Mouse (Mus musculus) kidney, postnatal 0 days (tissue): ENCODE measurements around the gene Fat3. TPM values are rescaled to one million over a fixed set of nuclear protein-coding genes. Genes with fewer than 3 reads are reported as not detected.

Source experiments
- ATAC-seq: fragments of 200-750 bp; cut with Nextera tagmentation; replicated peaks from 2 replicates; pipeline ENCODE4 v1.8.0; 2017; ENCODE audit warnings: low read depth, moderate number of reproducible peaks, moderate TSS enrichment, moderate library complexity; ENCODE audit not compliant: low FRiP score
- DNase-seq: peaks from one replicate; pipeline ENCODE4 v3.0.0-alpha.2; 2016; ENCODE audit warnings: low spot score
- H3K27ac ChIP-seq: fragments of 300-500 bp; sonication (generic); 2 replicates; pipeline ENCODE4 v1.5.1; 2014; ENCODE audit warnings: mild to moderate bottlenecking
- H3K27me3 ChIP-seq: fragments of 300-500 bp; sonication (generic); 2 replicates; pipeline ENCODE4 v1.6.1; 2014; ENCODE audit warnings: low read length, mixed read lengths; ENCODE audit not compliant: insufficient read depth
- H3K36me3 ChIP-seq: fragments of 300-500 bp; sonication (generic); 2 replicates; pipeline ENCODE4 v1.6.1; 2014; ENCODE audit warnings: low read length, mixed read lengths; ENCODE audit not compliant: insufficient read depth
- H3K4me1 ChIP-seq: fragments of 300-500 bp; sonication (generic); replicated peaks from 2 replicates; pipeline ENCODE4 v1.6.1; 2014; ENCODE audit warnings: antibody characterized with exemption, low read length, mixed read lengths; ENCODE audit not compliant: insufficient read depth
- H3K4me2 ChIP-seq: fragments of 300-500 bp; sonication (generic); 2 replicates; pipeline ENCODE4 v1.6.1; 2014; ENCODE audit warnings: mild to moderate bottlenecking, low read length, moderate library complexity, mixed read lengths
- H3K4me3 ChIP-seq: fragments of 300-500 bp; sonication (generic); replicated peaks from 2 replicates; pipeline ENCODE4 v1.5.1; 2014; ENCODE audit warnings: low read depth, low read length
- H3K9ac ChIP-seq: fragments of 300-500 bp; sonication (generic); 2 replicates; pipeline ENCODE4 v1.6.1; 2014; ENCODE audit warnings: low read depth, low read length
- H3K9me3 ChIP-seq: fragments of 300-500 bp; sonication (generic); replicated peaks from 2 replicates; pipeline ENCODE4 v1.6.1; 2016; ENCODE audit warnings: low read length, inconsistent platforms, mixed read lengths
- CTCF ChIP-seq: IDR thresholded peaks from 2 replicates; pipeline ENCODE4 v1.5.1; 2016; ENCODE audit warnings: antibody characterized with exemption, low read depth, mild to moderate bottlenecking, moderate library complexity
- WGBS: fragments of 180-500 bp; shearing (Covaris S2); extraction: QIAGEN DNeasy Blood & Tissue Kit; methylation state at CpG from one replicate; pipeline ENCODE4 v1.1.7; 2014; 5-methylcytosine and 5-hydroxymethylcytosine counted together
- polyA plus RNA-seq: library from polyadenylated mRNA; unstranded; fragments of >200 nt; fragmentation: Nextera tagmentation; extraction: Ambion mirVana; gene quantifications from 2 replicates; pipeline ENCODE4 v1.2.1, GENCODE M21; 2015

The Fat3 gene
- polyA plus RNA-seq, 1 experiment from 2014 or later, result 1.5 TPM

- no peak overlapping the region for H3K4me3 ChIP-seq
- no peak overlapping the region for H3K4me2 ChIP-seq
- H3K9me3 ChIP-seq, result no peaks in the 10 kb centered on the region
- H3K27ac ChIP-seq, result no peak overlapping the region
- DNase-seq, result no peak
- 53% methylated on average over 2 of the region's 2 CpGs for WGBS
- ATAC-seq, result no peak
- no peak for TF ChIP-seq CTCF
- no peaks in the 10 kb centered on the region; the same call in 1 of the 2 replicates for H3K4me1 ChIP-seq
- no peaks in the 10 kb centered on the region for H3K27me3 ChIP-seq
- H3K9ac ChIP-seq, result no peak overlapping the region
- H3K36me3 ChIP-seq, result no peaks in the 10 kb centered on the region
Observed at GRCm38 (mm10) chr9:16079292-16079691, 421.8 kb downstream of the Fat3 start.

DNA sequence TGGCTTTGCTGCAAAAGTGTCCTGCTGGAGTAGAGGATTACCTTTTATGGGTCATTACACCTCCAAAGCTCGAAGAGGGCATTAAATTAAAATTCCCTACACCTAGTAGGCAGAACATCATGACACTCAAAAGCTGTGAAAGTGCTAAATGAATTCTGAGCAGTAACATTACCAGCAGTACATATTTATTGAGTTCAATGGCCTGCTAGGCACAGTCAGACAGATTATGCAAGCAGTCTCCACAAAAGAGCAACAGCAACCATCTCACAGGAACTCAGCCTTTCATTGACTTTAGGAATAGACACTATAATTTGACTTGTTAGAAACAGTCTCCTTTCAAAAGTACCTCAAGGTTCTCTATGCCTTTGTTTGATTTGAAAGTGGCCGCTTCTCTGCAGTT lies 426.4 kb downstream of the Fat3 start:
- H3K4me2 ChIP-seq, result no peak overlapping the region
- no peaks in the 10 kb centered on the region for H3K36me3 ChIP-seq
- DNase-seq (no peak), ATAC-seq (no peak)
- no peaks in the 10 kb centered on the region for H3K27me3 ChIP-seq
- H3K27ac ChIP-seq, result no peak overlapping the region
- no peak for TF ChIP-seq CTCF
- H3K9ac ChIP-seq, result no peak overlapping the region
- no peaks in the 10 kb centered on the region for H3K9me3 ChIP-seq
- no peaks in the 10 kb centered on the region; the same call in 1 of the 2 replicates for H3K4me1 ChIP-seq
- H3K4me3 ChIP-seq, result no peak overlapping the region
- 62% methylated on average over 2 of the region's 2 CpGs for WGBS

GRCm38 (mm10) chr9:16074116-16074515 lies 427.0 kb downstream of the Fat3 start:
- DNase-seq (no peak), ATAC-seq (no peak)
- Histone ChIP-seq H3K4me2 (no peak overlapping the region), H3K9me3 (no peaks in the 10 kb centered on the region), H3K27me3 (no peaks in the 10 kb centered on the region), H3K36me3 (no peaks in the 10 kb centered on the region), H3K27ac (no peak overlapping the region), H3K4me3 (no peak overlapping the region), H3K9ac (no peak overlapping the region), H3K4me1 (no peaks in the 10 kb centered on the region; the same call in 1 of the 2 replicates)
- TF ChIP-seq CTCF, result no peak
- WGBS, result 67% methylated on average over 6 of the region's 6 CpGs

DNA sequence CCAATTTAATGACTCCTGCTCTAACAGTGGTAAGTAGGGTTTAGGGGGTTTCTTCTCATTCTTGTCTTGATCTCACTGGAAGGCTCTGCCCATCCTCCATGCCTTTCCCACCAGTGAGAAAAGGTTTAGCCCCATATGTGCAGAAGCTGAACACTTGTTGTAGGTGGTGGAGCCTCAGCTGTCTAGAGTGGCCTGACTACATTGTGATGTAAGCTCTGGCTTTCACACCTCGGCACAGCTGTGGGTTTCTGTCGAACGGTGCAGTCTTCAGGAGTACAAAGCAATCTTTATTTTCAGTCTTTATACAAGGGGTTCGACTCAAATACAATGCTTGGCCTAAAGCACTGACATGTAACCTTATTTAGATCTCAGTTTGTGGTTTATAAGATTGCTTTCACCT lies 437.6 kb downstream of the Fat3 start:
- Histone ChIP-seq H3K4me1 (no peaks in the 10 kb centered on the region), H3K36me3 (no peaks in the 10 kb centered on the region), H3K9me3 (no peaks in the 10 kb centered on the region), H3K4me3 (no peak overlapping the region), H3K9ac (no peak overlapping the region), H3K4me2 (no peak overlapping the region), H3K27ac (no peak overlapping the region), H3K27me3 (no peaks in the 10 kb centered on the region)
- no peak for DNase-seq
- WGBS, result 76% methylated on average over 4 of the region's 4 CpGs
- TF ChIP-seq CTCF, result no peak
- no peak for ATAC-seq

DNA sequence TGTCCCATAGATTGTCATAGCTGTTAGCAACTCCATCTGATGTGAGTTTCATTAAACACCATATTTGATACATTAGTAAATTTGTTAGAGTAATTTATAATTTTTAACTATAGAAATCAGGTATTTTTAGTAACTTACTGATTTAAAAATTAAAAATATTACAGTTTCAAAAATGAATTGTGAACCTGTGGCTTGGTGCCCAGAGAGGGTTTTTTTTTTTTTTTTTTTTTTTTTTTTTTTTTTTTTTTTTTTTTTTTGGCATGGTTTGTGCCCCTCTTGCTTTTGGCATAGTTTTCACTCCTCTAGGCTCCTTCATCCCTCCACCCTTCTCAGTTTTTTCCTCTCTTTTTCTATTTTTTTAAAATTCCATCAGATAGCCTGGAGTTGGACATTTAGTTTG lies 438.6 kb downstream of the Fat3 start:
- no peak for TF ChIP-seq CTCF
- no peak for ATAC-seq
- Histone ChIP-seq H3K9me3 (no peaks in the 10 kb centered on the region), H3K27ac (no peak overlapping the region), H3K27me3 (no peaks in the 10 kb centered on the region), H3K9ac (no peak overlapping the region), H3K4me3 (no peak overlapping the region), H3K4me2 (no peak overlapping the region), H3K4me1 (no peaks in the 10 kb centered on the region), H3K36me3 (no peaks in the 10 kb centered on the region)
- no peak for DNase-seq

DNA sequence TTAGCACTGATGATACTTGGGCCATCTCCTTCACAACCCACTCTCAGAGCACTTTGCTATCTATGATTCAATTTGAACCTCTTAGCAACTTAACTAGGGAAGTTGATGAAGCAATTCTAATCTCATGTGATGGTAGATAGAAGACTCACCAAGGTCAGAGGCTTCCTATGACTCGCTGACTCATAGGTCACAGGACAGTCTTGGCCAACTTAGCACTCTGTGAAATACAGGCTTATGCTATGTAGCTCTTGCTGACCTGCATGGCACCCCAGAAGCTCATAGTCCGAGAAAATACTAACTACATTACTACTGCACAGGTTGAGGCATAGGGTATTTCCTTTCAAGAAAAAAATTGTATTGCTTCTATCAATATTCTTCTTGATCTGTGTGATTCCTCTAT lies 454.4 kb downstream of the Fat3 start:
- Histone ChIP-seq H3K27ac (no peak overlapping the region), H3K4me3 (no peak overlapping the region), H3K36me3 (no peaks in the 10 kb centered on the region), H3K9ac (no peak overlapping the region), H3K9me3 (no peaks in the 10 kb centered on the region), H3K4me2 (no peak overlapping the region), H3K27me3 (no peaks in the 10 kb centered on the region), H3K4me1 (no peaks in the 10 kb centered on the region)
- ATAC-seq (no peak), DNase-seq (no peak)
- WGBS, result 87% methylated on average over 2 of the region's 2 CpGs
- TF ChIP-seq CTCF, result no peak

DNA sequence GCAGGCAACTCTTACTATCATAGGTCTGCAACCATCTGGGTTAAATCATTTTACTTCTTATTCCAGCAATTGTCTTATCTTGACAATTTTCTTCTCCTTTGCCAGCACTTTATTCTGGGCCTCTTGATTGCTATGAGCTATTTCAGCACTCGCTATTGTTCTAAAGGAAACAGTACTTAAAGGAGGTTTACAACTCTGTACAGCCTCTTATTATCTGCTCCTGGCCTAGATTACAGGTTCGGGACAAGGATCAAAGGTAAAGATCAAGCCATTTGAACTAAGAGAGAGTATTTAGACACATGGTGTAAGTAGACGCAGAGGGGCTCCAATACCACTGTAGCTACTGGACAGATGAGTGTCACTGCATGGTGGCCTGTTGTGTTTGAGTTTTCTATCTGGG lies 463.7 kb downstream of the Fat3 start:
- H3K4me3 ChIP-seq, result no peak overlapping the region
- no peaks in the 10 kb centered on the region for H3K4me1 ChIP-seq
- no peaks in the 10 kb centered on the region for H3K36me3 ChIP-seq
- WGBS, result 48% methylated on average over 3 of the region's 3 CpGs
- H3K27ac ChIP-seq, result no peak overlapping the region
- H3K27me3 ChIP-seq, result no peaks in the 10 kb centered on the region
- H3K9ac ChIP-seq, result no peak overlapping the region
- no peak overlapping the region for H3K4me2 ChIP-seq
- DNase-seq (no peak), ATAC-seq (no peak)
- no peak for TF ChIP-seq CTCF
- H3K9me3 ChIP-seq, result no peaks in the 10 kb centered on the region
